Mouse (Mus musculus) 3T3-L1 (cell line): Measurements from ENCODE around the gene Gpr142.

Experiments used
- DNase-seq: peaks from one replicate; pipeline ENCODE4 v3.0.0-alpha.2; 2015; ENCODE audit warnings: low read depth, low spot score

Gpr142 gene

GRCm38 (mm10) chr11:114844464-114845220 is 45.9 kb downstream of the Gpr142 start:
- no peak for DNase-seq

- DNase-seq: no peak
These were observed 47.6 kb downstream of the Gpr142 start for GRCm38 (mm10) chr11:114846336-114846735.

GRCm38 (mm10) chr11:114847008-114847407 is 48.3 kb downstream of the Gpr142 start:
- no peak for DNase-seq

- no peak for DNase-seq
These were observed 50.8 kb downstream of the Gpr142 start for GRCm38 (mm10) chr11:114849572-114849971.

- DNase-seq: no peak
These were observed 51.3 kb downstream of the Gpr142 start for GRCm38 (mm10) chr11:114850066-114850451.

GRCm38 (mm10) chr11:114850452-114851268 is 51.9 kb downstream of the Gpr142 start, which contains the start of gene Gprc5c:
TSS of gene Gprc5c (plus strand) at chr11:114851152.
- DNase-seq: no peak

GRCm38 (mm10) chr11:114851269-114851607 is 52.5 kb downstream of the Gpr142 start:
- DNase-seq: no peak

GRCm38 (mm10) chr11:114851608-114852310 is 53.0 kb downstream of the Gpr142 start:
- DNase-seq: no peak

GRCm38 (mm10) chr11:114852311-114853173 is 53.8 kb downstream of the Gpr142 start:
- DNase-seq: no peak

GRCm38 (mm10) chr11:114853174-114853838 is 54.6 kb downstream of the Gpr142 start:
- DNase-seq: no peak

GRCm38 (mm10) chr11:114854581-114854980 is 55.9 kb downstream of the Gpr142 start:
- no peak for DNase-seq

GRCm38 (mm10) chr11:114856125-114856524 is 57.4 kb downstream of the Gpr142 start:
- DNase-seq: no peak
